Mouse (Mus musculus): ENCODE measurements at regions not wholly inside any gene's neighbourhood (a gene's known extent, or its start where the extent isn't known, plus 50 kb on each side); places are given as distances from the start of the nearest gene placed in this dataset.

DNA sequence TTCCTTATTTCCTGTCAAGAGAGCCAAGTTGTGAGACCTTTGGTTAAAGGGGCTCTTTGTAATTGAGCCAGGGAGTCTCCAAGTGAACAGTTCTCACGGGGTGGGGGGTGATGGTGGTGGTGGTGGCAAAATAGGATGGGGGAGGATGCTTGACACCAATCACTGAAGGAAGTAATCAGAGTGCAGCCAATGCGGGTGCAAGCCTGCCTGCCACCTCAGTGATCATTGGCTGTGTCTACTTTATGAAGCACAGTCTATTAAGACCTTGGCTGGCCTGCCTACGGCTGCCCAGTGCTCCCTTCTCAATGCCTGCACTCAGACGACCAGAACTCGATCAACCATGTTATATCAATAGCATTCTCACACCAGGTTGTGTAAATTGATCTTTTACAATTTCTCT, 206.0 kb upstream of the Pou3f3 start:
- TF ChIP-seq MAX (IDR thresholded peaks at IDR 0.05) (no peak), CTCF (IDR thresholded peaks at IDR 0.05; ENCODE audit: control insufficient read depth, insufficient read depth, insufficient read length) (no peak), USF1 (IDR thresholded peaks at IDR 0.05; ENCODE audit: low read depth) (no peak), CEBPB (IDR thresholded peaks at IDR 0.05; ENCODE audit: low read depth) (no peak), MYOG (IDR thresholded peaks at IDR 0.05; ENCODE audit: control insufficient read depth, extremely low read depth, insufficient read length) (no peak)

Data from C2C12 (cell line).